Mouse (Mus musculus) limb, embryonic 10.5 days (tissue): ENCODE results near the gene Pde7b. TPM values are rescaled to one million over a fixed set of nuclear protein-coding genes. Genes with fewer than 3 reads are reported as not detected.

Experiments used
- DNase-seq: peaks from one replicate; pipeline ENCODE4 v3.0.0-alpha.2; 2017; ENCODE audit warnings: low spot score
- H3K27ac ChIP-seq: fragments of 300-500 bp; sonication (generic); 2 replicates; pipeline ENCODE4 v1.5.1; 2016; ENCODE audit warnings: mild to moderate bottlenecking
- H3K27me3 ChIP-seq: fragments of 300-500 bp; sonication (generic); 2 replicates; pipeline ENCODE4 v1.6.1; 2016; ENCODE audit warnings: low read depth, mild to moderate bottlenecking; ENCODE audit not compliant: poor library complexity, severe bottlenecking
- H3K36me3 ChIP-seq: fragments of 300-500 bp; sonication (generic); 2 replicates; pipeline ENCODE4 v1.6.1; 2016; ENCODE audit warnings: mild to moderate bottlenecking, moderate library complexity
- H3K4me1 ChIP-seq: fragments of 300-500 bp; sonication (generic); 2 replicates; pipeline ENCODE4 v1.6.1; 2016
- H3K4me3 ChIP-seq: fragments of 300-500 bp; sonication (generic); 2 replicates; pipeline ENCODE4 v1.5.1; 2016; ENCODE audit warnings: mild to moderate bottlenecking, moderate library complexity
- H3K9me3 ChIP-seq: fragments of 300-500 bp; sonication (generic); replicated peaks from 2 replicates; pipeline ENCODE4 v1.6.1; 2016; ENCODE audit warnings: mild to moderate bottlenecking
- WGBS: fragments of 180-500 bp; shearing (Covaris S2); methylation state at CpG from one replicate; pipeline ENCODE4 v1.1.7; 2016; 5-methylcytosine and 5-hydroxymethylcytosine counted together
- polyA plus RNA-seq: library from polyadenylated mRNA; unstranded; fragments of >200 nt; fragmentation: Nextera tagmentation; extraction: Ambion mirVana; gene quantifications from 2 replicates; pipeline ENCODE4 v1.2.1, GENCODE M21; 2016

The Pde7b gene
- polyA plus RNA-seq, 1 experiment from 2014 or later, result 2.1 TPM

GRCm38 (mm10) chr10:20737146-20737545 is 12.3 kb upstream of the Pde7b start:
- H3K4me1 ChIP-seq, result peaks cover 20% of the 10 kb centered on the region
- H3K36me3 ChIP-seq, result no peaks in the 10 kb centered on the region
- H3K9me3 ChIP-seq, result no peaks in the 10 kb centered on the region
- no peak for DNase-seq
- H3K27me3 ChIP-seq, result no peaks in the 10 kb centered on the region
- WGBS, result 30% methylated on average over 4 of the region's 4 CpGs
- H3K27ac ChIP-seq, result 0 out of 2 replicates have a peak overlapping the region, but pooled peaks have one; percentile 53
- no peak overlapping the region for H3K4me3 ChIP-seq

GRCm38 (mm10) chr10:20735775-20736449 is 11.0 kb upstream of the Pde7b start:
- no peak for DNase-seq
- 71% methylated on average over 3 of the region's 3 CpGs for WGBS
- H3K4me1 ChIP-seq, result peaks cover 20% of the 10 kb centered on the region
- H3K27me3 ChIP-seq, result no peaks in the 10 kb centered on the region
- peak overlapping the region; percentile 53; the same call in 1 of the 2 replicates for H3K27ac ChIP-seq
- no peak overlapping the region for H3K4me3 ChIP-seq
- H3K36me3 ChIP-seq, result no peaks in the 10 kb centered on the region
- H3K9me3 ChIP-seq, result no peaks in the 10 kb centered on the region

GRCm38 (mm10) chr10:20733576-20733975 is 8.7 kb upstream of the Pde7b start:
- Histone ChIP-seq H3K4me1 (peaks cover 20% of the 10 kb centered on the region), H3K27ac (no peak overlapping the region), H3K4me3 (no peak overlapping the region), H3K27me3 (no peaks in the 10 kb centered on the region), H3K36me3 (no peaks in the 10 kb centered on the region), H3K9me3 (no peaks in the 10 kb centered on the region)
- DNase-seq, result no peak
- WGBS, result 86% methylated on average over 5 of the region's 5 CpGs

GRCm38 (mm10) chr10:20732180-20732579 is 7.3 kb upstream of the Pde7b start:
- 69% methylated on average over 2 of the region's 2 CpGs for WGBS

GRCm38 (mm10) chr10:20730034-20730433 is 5.2 kb upstream of the Pde7b start:
- DNase-seq, result no peak
- no peaks in the 10 kb centered on the region for H3K36me3 ChIP-seq
- H3K4me1 ChIP-seq, result peaks cover 7% of the 10 kb centered on the region
- H3K4me3 ChIP-seq, result no peak overlapping the region
- H3K9me3 ChIP-seq, result no peaks in the 10 kb centered on the region
- WGBS, result 88% methylated on average over 1 of the region's 1 CpGs
- no peaks in the 10 kb centered on the region for H3K27me3 ChIP-seq
- no peak overlapping the region for H3K27ac ChIP-seq

More at GRCm38 (mm10) chr10:20732180-20732579, 7.3 kb upstream of the Pde7b start:
- Histone ChIP-seq H3K27ac (no peak overlapping the region), H3K36me3 (no peaks in the 10 kb centered on the region), H3K4me3 (no peak overlapping the region), H3K27me3 (no peaks in the 10 kb centered on the region), H3K4me1 (peaks cover 15% of the 10 kb centered on the region), H3K9me3 (no peaks in the 10 kb centered on the region)
- no peak for DNase-seq

- Histone ChIP-seq H3K4me1 (peaks cover 30% of the 10 kb centered on the region), H3K27ac (peak overlapping the region; percentile 42; the same call in 1 of the 2 replicates)
- DNase-seq, result no peak
Measured at GRCm38 (mm10) chr10:20725384-20725983, 606 bp upstream of the Pde7b start.

GRCm38 (mm10) chr10:20724451-20724850 is 427 bp downstream of the Pde7b start:
- DNase-seq, result no peak
- Histone ChIP-seq H3K4me1 (peaks cover 30% of the 10 kb centered on the region), H3K27ac (peak overlapping the region; percentile 58; the same call in 1 of the 2 replicates), H3K4me3 (peak overlapping the region; percentile 44), H3K9me3 (no peaks in the 10 kb centered on the region), H3K36me3 (no peaks in the 10 kb centered on the region), H3K27me3 (no peaks in the 10 kb centered on the region)
- WGBS, result 69% methylated on average over 10 of the region's 10 CpGs

More at GRCm38 (mm10) chr10:20725384-20725983, 606 bp upstream of the Pde7b start:
- no peaks in the 10 kb centered on the region for H3K36me3 ChIP-seq
- 63% methylated on average over 8 of the region's 8 CpGs for WGBS
- peak overlapping the region; percentile 44; the same call in 1 of the 2 replicates for H3K4me3 ChIP-seq
- no peaks in the 10 kb centered on the region for H3K9me3 ChIP-seq
- no peaks in the 10 kb centered on the region for H3K27me3 ChIP-seq

- no peaks in the 10 kb centered on the region for H3K9me3 ChIP-seq
- no peak for DNase-seq
- WGBS, result 27% methylated on average over 3 of the region's 3 CpGs
- H3K27ac ChIP-seq, result no peak overlapping the region
- peak overlapping the region; percentile 44 for H3K4me3 ChIP-seq
- peaks cover 30% of the 10 kb centered on the region for H3K4me1 ChIP-seq
- H3K27me3 ChIP-seq, result no peaks in the 10 kb centered on the region
- H3K36me3 ChIP-seq, result no peaks in the 10 kb centered on the region
Measured at GRCm38 (mm10) chr10:20723962-20724361, 916 bp downstream of the Pde7b start.

- H3K4me1 ChIP-seq, result peaks cover 30% of the 10 kb centered on the region
- no peaks in the 10 kb centered on the region for H3K27me3 ChIP-seq
- no peak for DNase-seq
- no peaks in the 10 kb centered on the region for H3K9me3 ChIP-seq
- H3K4me3 ChIP-seq, result no peak overlapping the region
- H3K27ac ChIP-seq, result no peak overlapping the region
- no peaks in the 10 kb centered on the region for H3K36me3 ChIP-seq
- WGBS, result 45% methylated on average over 3 of the region's 3 CpGs
Measured at GRCm38 (mm10) chr10:20723521-20723915, 1.4 kb downstream of the Pde7b start.

- peaks cover 30% of the 10 kb centered on the region for H3K4me1 ChIP-seq
- no peaks in the 10 kb centered on the region for H3K9me3 ChIP-seq
- 53% methylated on average over 9 of the region's 9 CpGs for whole genome bisulfite sequencing
- no peaks in the 10 kb centered on the region for H3K36me3 ChIP-seq
- no peak overlapping the region for H3K27ac ChIP-seq
- H3K27me3 ChIP-seq, result no peaks in the 10 kb centered on the region
- DNase-seq, result no peak
- no peak overlapping the region for H3K4me3 ChIP-seq
Measured at GRCm38 (mm10) chr10:20722651-20723520, 2.0 kb downstream of the Pde7b start.

GRCm38 (mm10) chr10:20719201-20719600 is 5.7 kb downstream of the Pde7b start:
- 76% methylated on average over 2 of the region's 2 CpGs for WGBS
- H3K4me3 ChIP-seq, result no peak overlapping the region
- H3K9me3 ChIP-seq, result no peaks in the 10 kb centered on the region
- no peaks in the 10 kb centered on the region for H3K27me3 ChIP-seq
- H3K36me3 ChIP-seq, result no peaks in the 10 kb centered on the region
- H3K4me1 ChIP-seq, result peaks cover 16% of the 10 kb centered on the region
- H3K27ac ChIP-seq, result no peak overlapping the region
- DNase-seq, result no peak

- H3K9me3 ChIP-seq, result no peaks in the 10 kb centered on the region
- peak overlapping the region; percentile 19 for H3K27ac ChIP-seq
- peaks cover 9% of the 10 kb centered on the region for H3K4me1 ChIP-seq
- H3K4me3 ChIP-seq, result no peak overlapping the region
- WGBS, result 66% methylated on average over 7 of the region's 7 CpGs
- peak; percentile 37 for DNase-seq
- no peaks in the 10 kb centered on the region for H3K27me3 ChIP-seq
- H3K36me3 ChIP-seq, result no peaks in the 10 kb centered on the region
Measured at GRCm38 (mm10) chr10:20700633-20701032, 24.2 kb downstream of the Pde7b start.

- no peak for DNase-seq
- H3K36me3 ChIP-seq, result no peaks in the 10 kb centered on the region
- no peak overlapping the region for H3K4me3 ChIP-seq
- H3K27ac ChIP-seq, result peak overlapping the region; percentile 19; the same call in 1 of the 2 replicates
- no peaks in the 10 kb centered on the region for H3K27me3 ChIP-seq
- 90% methylated on average over 9 of the region's 9 CpGs for WGBS
- no peaks in the 10 kb centered on the region for H3K9me3 ChIP-seq
- peaks cover 9% of the 10 kb centered on the region for H3K4me1 ChIP-seq
Measured at GRCm38 (mm10) chr10:20699874-20700273, 25.0 kb downstream of the Pde7b start.
